Mouse (Mus musculus): ENCODE data around the gene Naa16.

DNA sequence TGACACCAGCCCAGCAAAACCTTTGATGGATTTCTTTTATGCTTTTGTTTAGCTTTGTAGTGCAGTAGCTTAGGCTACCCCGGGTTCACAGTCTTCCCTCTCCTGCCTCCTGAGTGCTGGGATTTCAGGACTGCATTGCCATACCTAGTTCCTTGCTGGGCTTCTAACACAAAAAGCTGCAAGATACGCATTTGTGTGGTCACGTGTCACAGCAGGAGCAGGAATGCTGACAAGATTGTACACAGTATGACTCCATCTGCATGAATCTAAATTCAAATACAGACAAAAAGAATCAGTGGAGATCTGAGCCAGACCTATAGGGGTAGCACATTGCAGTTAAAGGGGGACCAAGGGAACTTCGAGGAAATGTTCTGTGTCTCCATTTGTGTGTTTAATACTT, 82.2 kb downstream of the Naa16 start:
- no peak for TF ChIP-seq CTCF (IDR thresholded peaks at IDR 0.05; ENCODE audit: low read depth, low read length)
- no peak for TF ChIP-seq POLR2A (IDR thresholded peaks at IDR 0.05; ENCODE audit: insufficient read depth, low read length)

Data from ES-Bruce4 (cell line).